ENCODE assay signal across 21 mouse cellular contexts in genomic region chr6:73427273-73427812, GRCm38 (mm10). TPM values are rescaled to one million over a fixed set of nuclear protein-coding genes. Genes with fewer than 3 reads are reported as not detected.
DNase-seq lines count a peak whose midpoint lies in the region; ATAC-seq lines count a peak whose summit lies in the region.
"Had no signal": no experiment of that assay in that cellular context is flagged by ENCODE, and none has a peak within 500 bp of the region (broad histone marks: within the 10 kb centered on the region; RNA-seq: fewer than 3 reads in every experiment).

No protein-coding gene starts in this region.

- H3K9me3 ChIP-seq in forebrain, embryonic 12.5 days, result peaks cover 3% of the 10 kb centered on the region; the same call in 1 of the 2 replicates
- H3K9me3 ChIP-seq in forebrain, embryonic 10.5 days, result 0 out of 2 replicates have a peak, but pooled peaks cover 3% of the 10 kb centered on the region
- no peaks in the 10 kb centered on the region for H3K9me3 ChIP-seq in embryonic facial prominence, embryonic 10.5 days
- no peaks in the 10 kb centered on the region for H3K9me3 ChIP-seq in midbrain, embryonic 11.5 days (ENCODE audit: control insufficient read depth, low read length)
- H3K9me3 ChIP-seq: heart, embryonic 13.5 days; hindbrain, embryonic 15.5 days; limb, embryonic 13.5 days; stomach, embryonic 15.5 days had no signal

- no peak overlapping the region for H3K27ac ChIP-seq in forebrain, embryonic 12.5 days
- H3K27ac ChIP-seq in forebrain, embryonic 10.5 days, result no peak overlapping the region
- no peak overlapping the region for H3K27ac ChIP-seq in embryonic facial prominence, embryonic 10.5 days (replicated peaks)
- no peak overlapping the region for H3K27ac ChIP-seq in midbrain, embryonic 11.5 days (ENCODE audit: low read depth, low read length)
- H3K27ac ChIP-seq: heart, embryonic 13.5 days; hindbrain, embryonic 15.5 days; limb, embryonic 13.5 days; stomach, embryonic 15.5 days had no signal

- WGBS in forebrain, embryonic 12.5 days, result 0% methylated on average over 1 of the region's 1 CpGs
- WGBS in forebrain, embryonic 10.5 days, result 13% methylated on average over 1 of the region's 1 CpGs
- WGBS in embryonic facial prominence, embryonic 10.5 days, result 38% methylated on average over 1 of the region's 1 CpGs
- 8% methylated on average over 1 of the region's 1 CpGs for WGBS in midbrain, embryonic 11.5 days

- no peak overlapping the region for H3K4me2 ChIP-seq in forebrain, embryonic 12.5 days
- H3K4me2 ChIP-seq in midbrain, embryonic 11.5 days, result no peak overlapping the region
- H3K4me2 ChIP-seq: heart, embryonic 13.5 days; hindbrain, embryonic 15.5 days; stomach, embryonic 15.5 days had no signal

- no peaks in the 10 kb centered on the region for H3K36me3 ChIP-seq in forebrain, embryonic 12.5 days (replicated peaks)
- H3K36me3 ChIP-seq in forebrain, embryonic 10.5 days (replicated peaks), result no peaks in the 10 kb centered on the region
- H3K36me3 ChIP-seq in embryonic facial prominence, embryonic 10.5 days (replicated peaks), result no peaks in the 10 kb centered on the region
- no peaks in the 10 kb centered on the region for H3K36me3 ChIP-seq in midbrain, embryonic 11.5 days (ENCODE audit: control insufficient read depth, insufficient read depth, low read length)
- H3K36me3 ChIP-seq: heart, embryonic 13.5 days; hindbrain, embryonic 15.5 days; limb, embryonic 13.5 days; stomach, embryonic 15.5 days had no signal

- ATAC-seq in forebrain, embryonic 12.5 days (ENCODE audit: low FRiP score), result peak; percentile 80
- ATAC-seq in midbrain, embryonic 11.5 days (ENCODE audit: low FRiP score), result peak; percentile 88

- H3K9ac ChIP-seq in forebrain, embryonic 12.5 days, result no peak overlapping the region
- no peak overlapping the region for H3K9ac ChIP-seq in midbrain, embryonic 11.5 days (ENCODE audit: low read length)
- H3K9ac ChIP-seq: heart, embryonic 13.5 days; hindbrain, embryonic 15.5 days; limb, embryonic 13.5 days; stomach, embryonic 15.5 days had no signal

- DNase-seq in forebrain, embryonic 10.5 days (ENCODE audit: extremely low spot score, low spot score), result no peak
- peak; percentile 50 to 63 for DNase-seq in cerebellum, adult 18-20 months
- DNase-seq in embryonic facial prominence, embryonic 10.5 days (ENCODE audit: low spot score), result peak; percentile 16
- DNase-seq in midbrain, embryonic 11.5 days (ENCODE audit: low spot score, missing footprints), result peak; percentile 87
- DNase-seq in adrenal gland, adult 18-20 months (ENCODE audit: low spot score in 2 of 2), result no peak
- DNase-seq in spleen, postnatal 10 days (ENCODE audit: low spot score in 2 of 2), result no peak
- no peak for DNase-seq in frontal cortex, adult 2 months (ENCODE audit: extremely low spot score in 1 of 2, low spot score in 1 of 2)
- DNase-seq: adrenal gland, postnatal 14 days; kidney, postnatal 25 days; lung, adult 18-20 months; right cerebral cortex, postnatal 4 days; thymus, postnatal 4 days had no signal

- H3K4me1 ChIP-seq in forebrain, embryonic 12.5 days, result peaks cover 20% of the 10 kb centered on the region
- H3K4me1 ChIP-seq in forebrain, embryonic 10.5 days, result peaks cover 28% of the 10 kb centered on the region
- peaks cover 15% of the 10 kb centered on the region for H3K4me1 ChIP-seq in embryonic facial prominence, embryonic 10.5 days
- peaks cover 22% of the 10 kb centered on the region for H3K4me1 ChIP-seq in midbrain, embryonic 11.5 days (ENCODE audit: control insufficient read depth, insufficient read depth, low read length)

- no peak overlapping the region for H3K4me3 ChIP-seq in forebrain, embryonic 12.5 days (replicated peaks)
- no peak overlapping the region for H3K4me3 ChIP-seq in forebrain, embryonic 10.5 days
- H3K4me3 ChIP-seq in embryonic facial prominence, embryonic 10.5 days, result no peak overlapping the region
- no peak overlapping the region for H3K4me3 ChIP-seq in midbrain, embryonic 11.5 days (ENCODE audit: low read depth, low read length)
- H3K4me3 ChIP-seq: heart, embryonic 13.5 days; hindbrain, embryonic 15.5 days; limb, embryonic 13.5 days; megakaryocyte, embryonic 14.5 days; stomach, embryonic 15.5 days had no signal

- peaks cover 52% of the 10 kb centered on the region for H3K27me3 ChIP-seq in forebrain, embryonic 12.5 days
- peaks cover 58% of the 10 kb centered on the region for H3K27me3 ChIP-seq in forebrain, embryonic 10.5 days (ENCODE audit: poor library complexity, severe bottlenecking)
- peaks cover 16% of the 10 kb centered on the region; the same call in 1 of the 2 replicates for H3K27me3 ChIP-seq in embryonic facial prominence, embryonic 10.5 days (replicated peaks; ENCODE audit: low read depth, poor library complexity, severe bottlenecking)
- peaks cover 6% of the 10 kb centered on the region; the same call in 1 of the 2 replicates for H3K27me3 ChIP-seq in midbrain, embryonic 11.5 days (ENCODE audit: control insufficient read depth, insufficient read depth, low read length)
- H3K27me3 ChIP-seq: heart, embryonic 13.5 days; hindbrain, embryonic 15.5 days; limb, embryonic 13.5 days; stomach, embryonic 15.5 days had no signal

RNA-seq across cellular contexts. Expression of gene 4931417E11Rik, which starts 42.1 kb away (rescaled TPM):
- not detected in 2 replicates for polyA plus RNA-seq in forebrain, embryonic 12.5 days (2016; fragmentation: Nextera tagmentation; extraction: Ambion mirVana)
- polyA plus RNA-seq in forebrain, embryonic 10.5 days (2016; fragmentation: Nextera tagmentation; extraction: Ambion mirVana), result not detected in 2 replicates
- polyA plus RNA-seq in embryonic facial prominence, embryonic 10.5 days (2016; fragmentation: Nextera tagmentation; extraction: Ambion mirVana), result not detected in 2 replicates
- not detected in 2 replicates for polyA plus RNA-seq in midbrain, embryonic 11.5 days (2014; fragmentation: Nextera tagmentation; extraction: Ambion mirVana)
- not detected for total RNA-seq in adrenal gland, adult 18-20 months (2021)
- not detected in 2 replicates for polyA plus RNA-seq in frontal cortex, adult 2 months (2012; rRNA removed)
- total RNA-seq: adrenal gland, postnatal 14 days; gastrocnemius, adult 8-10 months; layer of hippocampus, postnatal 25 days; neutrophil, adult 5-6 weeks had no signal
- polyA plus RNA-seq: heart, embryonic 13.5 days; hindbrain, embryonic 15.5 days; limb, embryonic 13.5 days; stomach, embryonic 15.5 days had no signal

Comparison
In these comparisons a context has a peak if more than half of its experiments do, and no peak if none do; other contexts are left out.
1. DNase-seq: peak in cerebellum, adult 18-20 months (2 of 2), embryonic facial prominence, embryonic 10.5 days (single experiment) and midbrain, embryonic 11.5 days (single experiment); none in forebrain, embryonic 10.5 days (single experiment), adrenal gland, adult 18-20 months (0 of 2), spleen, postnatal 10 days (0 of 2) and frontal cortex, adult 2 months (0 of 2).